Comparison of ENCODE assay signal across 18 mouse cellular contexts in genomic region chr16:27884363-27884762, GRCm38 (mm10).
A peak's percentile ranks its signal among the peaks of the same experiment; 100 is the strongest.
DNase-seq lines count a peak whose midpoint lies in the region; ATAC-seq and TF ChIP-seq lines count a peak whose summit lies in the region.
"Had no signal": no experiment of that assay in that cellular context is flagged by ENCODE, and none has a peak within 500 bp of the region (broad histone marks: within the 10 kb centered on the region; RNA-seq: fewer than 3 reads in every experiment).

No protein-coding gene starts in this region.

- ATAC-seq in cerebellum, adult (ENCODE audit: insufficient number of reproducible peaks, low FRiP score, low TSS enrichment) = no peak
- 0 out of 2 replicates have a peak, but pooled peaks have one; percentile 50 for ATAC-seq in midbrain, embryonic 11.5 days (ENCODE audit: low FRiP score)
- no peak for ATAC-seq in midbrain, embryonic 16.5 days
- ATAC-seq in forebrain, embryonic 16.5 days = peak; percentile 28; the same call in 1 of the 2 replicates
- ATAC-seq in neural tube, embryonic 15.5 days (ENCODE audit: low FRiP score) = peak; percentile 80
- ATAC-seq in intestine, postnatal 0 days = no peak
- ATAC-seq: inflammation-experienced regulatory T-cells, adult 6 months had no signal

- H3K36me3 ChIP-seq in midbrain, embryonic 11.5 days (ENCODE audit: control insufficient read depth, insufficient read depth, low read length) = no peaks in the 10 kb centered on the region
- no peaks in the 10 kb centered on the region for H3K36me3 ChIP-seq in midbrain, embryonic 16.5 days (ENCODE audit: control insufficient read depth, insufficient read depth, low read length)
- no peaks in the 10 kb centered on the region for H3K36me3 ChIP-seq in forebrain, embryonic 16.5 days (ENCODE audit: control insufficient read depth, insufficient read depth)
- no peaks in the 10 kb centered on the region for H3K36me3 ChIP-seq in neural tube, embryonic 15.5 days
- no peaks in the 10 kb centered on the region for H3K36me3 ChIP-seq in intestine, postnatal 0 days (ENCODE audit: control insufficient read depth, insufficient read depth)
- H3K36me3 ChIP-seq: embryonic facial prominence, embryonic 15.5 days; heart, embryonic 15.5 days had no signal

- no peaks in the 10 kb centered on the region for H3K9me3 ChIP-seq in midbrain, embryonic 11.5 days (ENCODE audit: control insufficient read depth, low read length)
- H3K9me3 ChIP-seq in midbrain, embryonic 16.5 days (replicated peaks; ENCODE audit: control insufficient read depth, low read length, poor library complexity, severe bottlenecking) = no peaks in the 10 kb centered on the region
- H3K9me3 ChIP-seq in forebrain, embryonic 16.5 days (ENCODE audit: control insufficient read depth, low read length) = no peaks in the 10 kb centered on the region
- no peaks in the 10 kb centered on the region for H3K9me3 ChIP-seq in neural tube, embryonic 15.5 days (replicated peaks)
- no peaks in the 10 kb centered on the region for H3K9me3 ChIP-seq in intestine, postnatal 0 days (ENCODE audit: control insufficient read depth)
- H3K9me3 ChIP-seq: embryonic facial prominence, embryonic 15.5 days; heart, embryonic 15.5 days had no signal

- DNase-seq in cerebellum, postnatal 10 days = peak; percentile 43 to 62
- no peak for DNase-seq in midbrain, embryonic 11.5 days (ENCODE audit: low spot score, missing footprints)
- DNase-seq in gastrocnemius, postnatal 4 days (ENCODE audit: low spot score in 2 of 2) = no peak
- DNase-seq: adrenal gland, postnatal 14 days; cerebellum, adult 9-11 months; liver; lung, adult 2 months had no signal

- no peak overlapping the region for H3K9ac ChIP-seq in midbrain, embryonic 11.5 days (ENCODE audit: low read length)
- H3K9ac ChIP-seq in midbrain, embryonic 16.5 days (ENCODE audit: low read depth, low read length) = no peak overlapping the region
- H3K9ac ChIP-seq in forebrain, embryonic 16.5 days (replicated peaks; ENCODE audit: low read depth, low read length) = no peak overlapping the region
- no peak overlapping the region for H3K9ac ChIP-seq in neural tube, embryonic 15.5 days (replicated peaks)
- no peak overlapping the region for H3K9ac ChIP-seq in intestine, postnatal 0 days (ENCODE audit: low read depth, low read length)
- H3K9ac ChIP-seq: embryonic facial prominence, embryonic 15.5 days; heart, embryonic 15.5 days had no signal

- no peaks in the 10 kb centered on the region for H3K4me1 ChIP-seq in midbrain, embryonic 11.5 days (ENCODE audit: control insufficient read depth, insufficient read depth, low read length)
- H3K4me1 ChIP-seq in midbrain, embryonic 16.5 days (ENCODE audit: control insufficient read depth, insufficient read depth, low read length) = no peaks in the 10 kb centered on the region
- H3K4me1 ChIP-seq in forebrain, embryonic 16.5 days (replicated peaks; ENCODE audit: control insufficient read depth, insufficient read depth, low read length) = no peaks in the 10 kb centered on the region
- no peaks in the 10 kb centered on the region for H3K4me1 ChIP-seq in neural tube, embryonic 15.5 days
- no peaks in the 10 kb centered on the region for H3K4me1 ChIP-seq in intestine, postnatal 0 days (replicated peaks; ENCODE audit: control insufficient read depth, insufficient read depth, low read length)
- H3K4me1 ChIP-seq: embryonic facial prominence, embryonic 15.5 days; heart, embryonic 15.5 days had no signal

- no peak overlapping the region for H3K4me2 ChIP-seq in midbrain, embryonic 11.5 days
- no peak overlapping the region for H3K4me2 ChIP-seq in midbrain, embryonic 16.5 days (ENCODE audit: low read length)
- H3K4me2 ChIP-seq in forebrain, embryonic 16.5 days (ENCODE audit: low read length) = no peak overlapping the region
- H3K4me2 ChIP-seq in neural tube, embryonic 15.5 days = no peak overlapping the region
- H3K4me2 ChIP-seq in intestine, postnatal 0 days (replicated peaks; ENCODE audit: low read depth) = no peak overlapping the region
- H3K4me2 ChIP-seq: embryonic facial prominence, embryonic 15.5 days; heart, embryonic 15.5 days had no signal

- H3K27ac ChIP-seq in midbrain, embryonic 11.5 days (ENCODE audit: low read depth, low read length) = no peak overlapping the region
- no peak overlapping the region for H3K27ac ChIP-seq in midbrain, embryonic 16.5 days (ENCODE audit: low read length)
- no peak overlapping the region for H3K27ac ChIP-seq in forebrain, embryonic 16.5 days (ENCODE audit: low read length)
- no peak overlapping the region for H3K27ac ChIP-seq in neural tube, embryonic 15.5 days (replicated peaks)
- H3K27ac ChIP-seq in intestine, postnatal 0 days (ENCODE audit: low read depth, low read length) = no peak overlapping the region
- H3K27ac ChIP-seq: embryonic facial prominence, embryonic 15.5 days; heart, embryonic 15.5 days; layer of hippocampus, adult 2 months; left cerebral cortex, adult 2 months had no signal

- 23% methylated on average over 2 of the region's 2 CpGs for WGBS in midbrain, embryonic 11.5 days
- WGBS in midbrain, embryonic 16.5 days = 27% methylated on average over 2 of the region's 2 CpGs
- 6% methylated on average over 2 of the region's 2 CpGs for WGBS in forebrain, embryonic 16.5 days
- 18% methylated on average over 2 of the region's 2 CpGs for WGBS in neural tube, embryonic 15.5 days
- 62% methylated on average over 2 of the region's 2 CpGs for WGBS in intestine, postnatal 0 days

- no peaks in the 10 kb centered on the region for H3K27me3 ChIP-seq in midbrain, embryonic 11.5 days (ENCODE audit: control insufficient read depth, insufficient read depth, low read length)
- H3K27me3 ChIP-seq in midbrain, embryonic 16.5 days (ENCODE audit: control insufficient read depth, insufficient read depth, low read depth, low read length) = no peaks in the 10 kb centered on the region
- H3K27me3 ChIP-seq in forebrain, embryonic 16.5 days (replicated peaks; ENCODE audit: control insufficient read depth, insufficient read depth, low read length) = no peaks in the 10 kb centered on the region
- H3K27me3 ChIP-seq in neural tube, embryonic 15.5 days (replicated peaks) = no peaks in the 10 kb centered on the region
- H3K27me3 ChIP-seq in intestine, postnatal 0 days (replicated peaks; ENCODE audit: control insufficient read depth, insufficient read depth, low read length) = no peaks in the 10 kb centered on the region
- H3K27me3 ChIP-seq: embryonic facial prominence, embryonic 15.5 days; heart, embryonic 15.5 days had no signal

- TF ChIP-seq CTCF in intestine, postnatal 0 days (IDR thresholded peaks at IDR 0.05; ENCODE audit: low read depth) = no peak

- no peak overlapping the region for H3K4me3 ChIP-seq in midbrain, embryonic 11.5 days (ENCODE audit: low read depth, low read length)
- no peak overlapping the region for H3K4me3 ChIP-seq in midbrain, embryonic 16.5 days (ENCODE audit: low read depth, low read length)
- H3K4me3 ChIP-seq in forebrain, embryonic 16.5 days (replicated peaks; ENCODE audit: low read length) = no peak overlapping the region
- H3K4me3 ChIP-seq in neural tube, embryonic 15.5 days (replicated peaks) = no peak overlapping the region
- no peak overlapping the region for H3K4me3 ChIP-seq in intestine, postnatal 0 days (ENCODE audit: low read depth, low read length)
- H3K4me3 ChIP-seq: embryonic facial prominence, embryonic 15.5 days; heart, embryonic 15.5 days; layer of hippocampus, adult 2 months; left cerebral cortex, adult 2 months; myocyte had no signal

Comparison
In these comparisons a context has a peak if more than half of its experiments do, and no peak if none do; other contexts are left out.
1. ATAC-seq: peak in midbrain, embryonic 11.5 days (single experiment), forebrain, embryonic 16.5 days (single experiment) and neural tube, embryonic 15.5 days (single experiment); none in cerebellum, adult (single experiment), midbrain, embryonic 16.5 days (single experiment) and intestine, postnatal 0 days (single experiment).
2. DNase-seq: peak in cerebellum, postnatal 10 days (2 of 2); none in midbrain, embryonic 11.5 days (single experiment) and gastrocnemius, postnatal 4 days (0 of 2).